Mouse (Mus musculus) left cerebral cortex, adult 9 months (tissue): ENCODE measurements around the gene Fas.

Experiments
- DNase-seq, 2 experiments: peaks; one replicate each; pipeline ENCODE4 v3.0.0; 2022; ENCODE audit warnings: low spot score in 2 of 2

Fas gene

GRCm38 (mm10) chr19:34369551-34369950 is 79.1 kb downstream of the Fas start:
- no peak for DNase-seq

- no peak for DNase-seq
These were observed 79.9 kb downstream of the Fas start for GRCm38 (mm10) chr19:34370397-34370796.
